Mouse (Mus musculus) megakaryocyte-erythroid progenitor cell, adult 5-6 weeks (primary cell): ENCODE results near the gene Pradc1. TPM values are rescaled to one million over a fixed set of nuclear protein-coding genes. Genes with fewer than 3 reads are reported as not detected.

Source experiments
- ATAC-seq: replicated peaks from 2 replicates; pipeline ENCODE4 v1.8.0; 2016; ENCODE audit warnings: mild to moderate bottlenecking, inconsistent platforms; ENCODE audit not compliant: severe bottlenecking, poor library complexity, low FRiP score, low TSS enrichment
- total RNA-seq, 2 experiments: library from RNA; stranded (forward) in 1 of 2; stranded (reverse) in 1 of 2; fragments of 200-1000, 215-1000 nt in 1 of 2; fragments of >200 nt in 1 of 2; fragmentation: Nextera tagmentation in 1 of 2; gene quantifications; 2 replicates each; pipeline ENCODE4 v1.2.3; 2014 to 2017

Pradc1 gene
- total RNA-seq, 2 experiments from 2014 or later = 15.3 to 38.3 TPM

GRCm38 (mm10) chr6:85403039-85403438, 48.7 kb downstream of the Pradc1 start:
- ATAC-seq = no peak

- ATAC-seq = no peak
These were observed 49.2 kb downstream of the Pradc1 start for GRCm38 (mm10) chr6:85402613-85403012.

- no peak for ATAC-seq
These were observed 52.1 kb downstream of the Pradc1 start for GRCm38 (mm10) chr6:85399715-85400114.

- peak; percentile 88 for ATAC-seq
These were observed 54.6 kb downstream of the Pradc1 start for GRCm38 (mm10) chr6:85397165-85397564.

Other genes starting within 250 kb of the Pradc1 start
- gene Sfxn5, start 118.5 kb downstream of the Pradc1 start, total RNA-seq (2014; fragmentation: Nextera tagmentation) = 0.31 and 1.5 TPM in 2 replicates
- 0.76 and 1.3 TPM in 2 replicates for gene Sfxn5, start 118.5 kb downstream of the Pradc1 start, total RNA-seq (2017)
- gene Rab11fip5, start 77.3 kb downstream of the Pradc1 start, total RNA-seq (2014; fragmentation: Nextera tagmentation) = 2.4 and 3.5 TPM in 2 replicates
- 1.1 and 2.2 TPM in 2 replicates for gene Rab11fip5, start 77.3 kb downstream of the Pradc1 start, total RNA-seq (2017)
- not detected in 2 replicates for gene Noto, start 28.1 kb downstream of the Pradc1 start, total RNA-seq (2014; fragmentation: Nextera tagmentation)
- gene Noto, start 28.1 kb downstream of the Pradc1 start, total RNA-seq (2017) = not detected in 2 replicates
- 43.9 and 54.6 TPM in 2 replicates for gene Smyd5, start 20.0 kb downstream of the Pradc1 start, total RNA-seq (2014; fragmentation: Nextera tagmentation)
- gene Smyd5, start 20.0 kb downstream of the Pradc1 start, total RNA-seq (2017) = 36.8 and 43.6 TPM in 2 replicates
- 322 and 323 TPM in 2 replicates for gene Cct7, start 456 bp downstream of the Pradc1 start, total RNA-seq (2014; fragmentation: Nextera tagmentation)
- gene Cct7, start 456 bp downstream of the Pradc1 start, total RNA-seq (2017) = 456 and 460 TPM in 2 replicates
- gene Fbxo41, start 51.0 kb upstream of the Pradc1 start, total RNA-seq (2014; fragmentation: Nextera tagmentation) = not detected in 2 replicates
- not detected in 2 replicates for gene Fbxo41, start 51.0 kb upstream of the Pradc1 start, total RNA-seq (2017)
- not detected in 2 replicates for gene Egr4, start 61.6 kb upstream of the Pradc1 start, total RNA-seq (2014; fragmentation: Nextera tagmentation)
- 0.05 TPM in 1 of 2 replicates, not detected in the other for gene Egr4, start 61.6 kb upstream of the Pradc1 start, total RNA-seq (2017)
- 39.1 and 40.7 TPM in 2 replicates for gene Alms1, start 135.6 kb upstream of the Pradc1 start, total RNA-seq (2014; fragmentation: Nextera tagmentation)
- gene Alms1, start 135.6 kb upstream of the Pradc1 start, total RNA-seq (2017) = 25.4 and 25.5 TPM in 2 replicates